Mouse (Mus musculus): Measurements from ENCODE around the gene Plppr3. TPM values are rescaled to one million over a fixed set of nuclear protein-coding genes. Genes with fewer than 3 reads are reported as not detected.
A peak's percentile ranks its signal among the peaks of the same experiment; 100 is the strongest.

The Plppr3 gene
- total RNA-seq (2021) = 1 to 10 TPM; 2.5 to 2.9 TPM

DNA sequence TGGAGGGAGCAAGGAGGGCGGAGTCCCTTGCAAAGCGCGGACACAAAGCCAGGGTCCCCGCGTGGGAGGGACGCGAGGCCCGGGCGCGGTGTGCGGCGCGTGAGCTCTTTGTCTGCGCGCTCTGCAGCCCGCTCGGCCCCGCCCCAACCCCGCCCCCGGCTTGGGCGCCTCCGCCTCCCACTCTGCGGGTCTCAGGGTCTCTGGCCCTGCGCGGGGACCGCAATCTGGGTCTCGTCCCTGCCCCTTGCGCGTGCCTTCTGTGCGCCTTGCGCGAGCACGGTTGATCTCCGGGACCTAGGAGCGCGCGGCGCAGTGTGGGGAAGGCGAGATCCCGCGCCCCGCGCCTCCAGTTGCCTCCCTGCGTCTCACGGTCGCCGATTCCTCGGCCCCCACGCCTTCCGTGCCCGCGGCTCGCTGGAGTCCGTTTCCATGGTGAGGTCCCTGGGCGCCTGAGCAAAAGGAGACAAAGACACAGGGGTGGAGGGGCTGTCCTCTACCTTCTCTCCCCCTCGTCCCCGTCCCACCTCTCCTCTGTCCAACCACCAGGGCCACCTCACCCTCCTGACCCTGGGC is at the start of gene Plppr3, which contains the start of gene Prtn3:
Gene Plppr3 (minus strand): TSS at position 345 of the 573 bp plus-strand sequence.
Gene Prtn3 (plus strand): TSS at position 187 of the 573 bp plus-strand sequence.
- DNase-seq = no peak

GRCm38 (mm10) chr10:79921572-79921971 is 47.1 kb upstream of the Plppr3 start:
- no peak for DNase-seq

DNA sequence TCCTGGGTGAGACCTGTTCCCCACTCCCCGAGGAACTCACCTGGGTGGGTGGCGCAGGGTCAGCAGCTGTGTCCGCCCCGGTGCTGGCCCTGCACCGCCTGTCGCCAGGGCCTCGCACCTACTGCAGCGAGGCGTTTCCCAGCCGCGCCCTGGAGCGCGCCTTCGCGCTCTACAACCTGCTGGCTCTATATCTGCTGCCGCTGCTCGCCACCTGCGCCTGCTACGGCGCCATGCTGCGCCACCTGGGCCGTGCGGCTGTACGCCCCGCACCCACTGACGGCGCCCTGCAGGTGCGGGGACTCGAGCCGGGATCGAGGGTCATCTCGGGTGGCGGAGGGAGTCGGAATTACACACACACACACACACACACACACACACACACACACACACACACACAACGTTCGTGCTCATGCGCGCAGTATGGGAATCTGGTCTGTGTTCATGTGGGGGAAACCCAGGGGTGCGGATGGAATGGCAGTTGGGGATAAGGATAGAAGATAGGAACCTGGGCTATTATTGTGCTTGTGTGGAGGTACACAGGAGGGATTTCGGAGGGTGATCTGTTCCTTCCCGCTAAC is 46.6 kb upstream of the Plppr3 start, which contains the start of gene R3hdm4:
Gene R3hdm4 (minus strand): TSS at position 251 of the 578 bp plus-strand sequence.
- no peak for DNase-seq

DNA sequence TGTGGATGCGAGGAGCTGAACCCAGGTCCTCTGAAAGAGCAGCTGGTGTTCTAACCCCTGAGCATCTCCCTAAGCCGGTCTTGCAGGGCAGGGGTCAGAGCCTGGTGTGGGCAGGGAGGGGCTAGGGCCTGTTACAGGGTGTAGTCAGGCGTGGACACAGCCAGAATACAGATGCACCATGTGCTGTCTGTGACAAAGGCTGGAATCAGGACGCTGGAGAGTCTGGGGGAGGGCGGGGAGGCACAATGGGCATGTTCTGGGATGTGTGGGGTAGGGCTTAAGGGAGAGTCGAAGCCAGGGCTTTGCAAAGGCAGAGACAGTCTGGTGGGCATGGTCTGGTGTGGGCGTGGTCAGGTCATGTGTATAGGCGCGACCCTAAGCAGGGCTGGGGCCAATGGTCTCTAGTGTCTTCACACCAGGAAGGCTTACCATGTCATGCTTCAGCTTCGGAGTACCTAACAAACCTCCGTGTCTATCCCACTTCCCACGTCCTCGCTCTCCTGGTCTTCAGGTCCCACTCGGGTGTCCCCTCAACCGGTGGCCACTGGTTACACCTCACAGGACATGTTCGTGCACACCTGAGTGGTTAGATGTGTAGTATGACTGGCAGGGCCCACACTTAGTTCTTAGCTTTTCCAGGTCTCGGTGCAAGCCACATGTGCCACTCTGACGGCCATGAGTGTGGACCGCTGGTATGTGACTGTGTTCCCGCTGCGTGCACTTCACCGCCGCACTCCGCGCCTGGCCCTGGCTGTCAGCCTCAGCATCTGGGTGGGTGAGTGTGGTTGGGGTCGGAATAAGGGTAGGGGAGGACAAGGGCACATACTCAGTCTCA is 45.8 kb upstream of the Plppr3 start:
- no peak for DNase-seq

- DNase-seq = no peak
Measured at GRCm38 (mm10) chr10:79919251-79919849, 44.9 kb upstream of the Plppr3 start.

DNA sequence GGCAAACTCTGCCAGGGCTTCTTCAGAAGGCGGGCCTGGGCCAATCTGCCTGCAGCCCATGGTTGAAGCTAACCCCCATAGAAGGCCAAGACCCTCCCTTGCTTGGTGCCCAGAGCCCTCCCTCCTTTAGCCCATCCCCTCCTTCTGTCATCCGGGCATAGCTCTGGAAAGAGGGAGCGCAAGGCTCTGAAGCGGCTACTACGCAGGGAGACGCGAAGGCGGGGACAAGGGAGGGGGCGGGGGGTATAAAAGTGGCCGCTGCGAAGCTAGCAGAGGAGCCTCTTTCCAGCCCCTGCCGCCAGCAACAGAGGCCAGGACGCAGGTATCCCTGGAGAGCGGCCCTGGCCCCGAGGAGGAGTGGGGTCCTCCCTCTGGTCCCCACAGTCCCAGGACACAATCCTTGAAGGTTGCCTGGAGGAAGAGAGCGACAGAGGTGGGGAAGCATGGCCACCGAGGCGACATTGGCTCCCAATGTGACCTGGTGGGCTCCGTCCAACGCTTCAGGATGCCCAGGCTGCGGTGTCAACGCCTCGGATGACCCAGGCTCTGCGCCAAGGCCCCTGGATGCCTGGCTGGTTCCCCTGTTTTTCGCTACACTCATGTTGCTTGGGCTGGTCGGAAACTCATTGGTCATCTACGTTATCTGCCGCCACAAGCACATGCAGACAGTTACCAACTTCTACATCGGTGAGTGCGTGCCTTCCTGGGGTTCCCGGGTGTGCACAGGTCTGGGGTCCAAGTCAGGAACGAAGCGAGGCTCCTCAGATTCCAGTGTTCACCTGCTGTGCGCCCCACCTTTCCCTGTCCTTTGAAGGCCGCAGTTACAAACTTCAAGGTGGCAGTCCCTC is 44.0 kb upstream of the Plppr3 start:
- no peak for DNase-seq

GRCm38 (mm10) chr10:79917532-79918100 is 43.2 kb upstream of the Plppr3 start:
- DNase-seq = no peak

DNA sequence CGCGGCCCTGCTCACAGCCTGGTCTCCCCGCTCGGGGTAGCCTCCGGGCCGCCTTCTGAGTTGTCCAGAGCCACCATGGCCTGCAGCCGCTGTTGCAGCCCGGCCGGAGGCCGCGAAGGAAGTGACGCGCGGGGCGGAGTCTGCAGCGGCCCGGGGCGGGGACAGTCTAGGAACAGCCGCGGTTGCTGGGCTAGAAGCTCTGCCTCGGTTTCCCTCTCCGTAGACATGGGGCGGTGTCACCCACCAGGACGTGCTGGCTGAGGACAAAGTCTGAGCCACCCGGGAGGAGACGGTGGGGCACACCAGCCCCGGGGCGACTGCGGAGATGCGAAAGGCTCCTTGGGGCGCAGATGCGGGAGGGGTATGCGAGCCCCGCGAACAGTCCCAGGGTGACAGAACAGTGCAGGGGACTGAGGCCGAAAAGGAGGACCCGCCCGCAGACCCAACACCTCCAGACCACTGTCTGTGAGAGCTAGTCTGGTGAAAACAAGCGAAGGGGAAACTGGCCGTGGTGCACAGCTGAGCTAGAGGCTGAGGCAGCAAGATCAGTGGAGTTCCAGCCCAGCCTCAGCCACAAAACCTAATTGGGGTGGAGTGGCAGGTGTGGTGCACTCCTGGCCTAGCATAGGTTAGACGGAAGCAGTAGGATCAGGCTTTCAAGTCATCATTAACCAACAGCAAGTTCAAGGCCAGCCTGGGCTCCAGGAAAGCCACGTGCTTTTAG is 42.5 kb upstream of the Plppr3 start, which contains the start of gene Kiss1r:
Gene Kiss1r (plus strand): TSS at position 164 of the 724 bp plus-strand sequence.
- peak; percentile 89 for DNase-seq

DNA sequence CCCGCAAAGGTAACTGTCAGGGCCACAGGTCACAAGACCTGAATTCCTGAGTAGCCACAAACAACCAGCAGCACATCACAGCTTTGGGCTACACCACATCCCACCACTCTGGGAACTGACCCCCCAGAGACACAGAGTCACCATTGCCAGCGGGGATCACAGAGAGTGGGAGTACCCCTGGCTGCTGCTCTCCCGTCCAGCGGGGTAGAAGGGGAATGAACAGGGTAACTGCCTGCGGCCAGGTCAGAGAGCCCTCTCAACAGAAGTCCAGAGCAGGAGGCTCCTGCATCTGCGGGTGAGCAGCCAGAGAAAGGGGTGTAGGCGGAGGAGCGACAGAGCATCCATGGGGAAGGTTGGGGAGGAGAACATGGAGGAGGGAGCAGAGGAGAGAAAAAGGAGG is 41.6 kb upstream of the Plppr3 start:
- DNase-seq = no peak

DNA sequence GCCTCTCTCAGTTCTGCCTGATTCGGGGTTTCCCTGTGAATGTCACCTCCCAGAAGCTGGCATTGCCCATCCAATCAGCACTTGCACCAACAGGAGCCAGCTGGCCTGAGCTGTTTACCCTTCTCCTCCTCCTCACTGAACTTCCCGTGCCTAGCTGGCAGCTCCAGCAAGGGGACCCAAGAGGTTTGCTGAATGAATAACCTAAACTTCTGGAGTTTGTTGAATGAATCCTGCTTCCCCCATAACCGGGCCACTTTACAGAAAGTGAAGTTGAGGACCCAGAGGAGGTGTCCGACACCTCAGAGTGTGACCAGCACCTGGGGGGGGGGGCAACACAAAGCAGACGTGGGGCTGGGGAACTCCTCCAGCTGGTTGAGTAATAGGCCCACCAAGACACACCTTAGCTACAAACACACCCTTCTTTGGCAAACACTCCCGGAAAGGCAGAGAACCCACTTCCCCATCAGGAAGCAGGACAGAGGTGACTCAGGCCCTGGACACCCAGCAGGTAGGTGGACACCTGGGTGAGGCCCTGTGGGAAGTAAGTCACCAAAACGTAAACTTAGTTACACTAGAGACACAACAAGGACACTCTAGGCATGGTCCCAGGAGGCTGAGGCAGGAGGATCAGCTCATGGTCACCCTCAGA is 40.6 kb upstream of the Plppr3 start:
- no peak for DNase-seq

DNA sequence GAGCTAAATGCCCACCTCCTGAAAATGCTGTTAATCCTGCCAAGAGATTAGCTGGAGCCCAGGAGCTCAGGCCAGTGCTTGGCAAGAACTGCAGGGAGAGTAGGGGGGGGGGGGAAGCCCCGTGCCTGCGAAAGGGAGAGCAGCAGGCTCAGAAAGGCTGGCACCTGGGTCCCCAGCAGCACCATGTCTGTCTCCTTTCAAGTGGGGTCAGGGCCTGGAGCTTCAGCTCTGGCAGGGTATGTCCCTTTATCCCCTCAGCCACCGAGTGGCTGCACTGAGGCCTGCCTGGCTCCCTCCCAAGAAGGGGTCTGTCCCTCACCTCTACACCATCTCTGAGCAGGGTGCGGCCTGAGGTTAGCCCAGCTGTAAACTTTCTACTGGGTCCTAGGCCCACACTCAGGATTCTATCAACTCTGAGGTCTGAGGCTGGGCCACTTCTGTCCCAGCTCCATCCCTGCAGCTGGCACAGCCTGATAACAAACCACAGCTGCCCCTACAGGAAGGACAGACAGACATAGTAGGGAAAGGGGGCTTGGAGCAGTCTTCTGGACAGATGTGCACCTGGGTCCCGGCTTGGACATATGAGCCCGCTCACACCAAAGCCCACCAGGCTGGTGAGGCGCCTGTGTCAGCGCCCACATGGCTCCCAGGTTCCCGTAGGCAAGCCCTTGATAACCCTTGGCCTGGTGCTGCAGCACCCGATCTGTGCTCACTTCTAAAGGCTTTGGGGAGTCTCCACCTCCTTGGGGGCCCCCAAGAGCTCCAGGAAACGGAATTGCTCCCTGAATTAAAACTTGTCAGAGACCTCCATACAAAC is 39.9 kb upstream of the Plppr3 start:
- DNase-seq = no peak

DNA sequence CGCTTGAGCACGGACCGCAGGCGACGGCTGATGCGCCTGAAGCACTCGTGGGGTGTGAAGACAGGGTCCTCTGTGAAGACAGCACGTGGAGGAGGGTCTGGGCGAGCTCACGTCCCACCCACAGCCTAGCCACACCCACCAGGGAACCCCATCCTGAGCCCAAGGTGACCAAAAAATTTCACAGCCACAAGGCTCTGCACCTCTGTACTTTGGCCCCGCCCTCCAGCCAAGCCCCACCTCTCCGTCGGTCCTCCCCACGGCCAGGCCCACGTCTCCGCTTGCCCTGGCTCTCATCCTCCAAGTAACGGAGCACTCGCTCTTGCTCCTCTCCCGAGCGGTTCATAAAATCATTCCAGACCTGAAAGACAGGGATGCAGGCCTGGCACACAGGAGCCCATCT is 38.0 kb upstream of the Plppr3 start:
- no peak for DNase-seq

GRCm38 (mm10) chr10:79910556-79910955 is 36.1 kb upstream of the Plppr3 start, which contains the start of gene Gm26602:
Gene Gm26602, plus strand, starts transcription at chr10:79910856.
- DNase-seq = no peak

GRCm38 (mm10) chr10:79909092-79909922 is 34.9 kb upstream of the Plppr3 start:
- DNase-seq = no peak

DNA sequence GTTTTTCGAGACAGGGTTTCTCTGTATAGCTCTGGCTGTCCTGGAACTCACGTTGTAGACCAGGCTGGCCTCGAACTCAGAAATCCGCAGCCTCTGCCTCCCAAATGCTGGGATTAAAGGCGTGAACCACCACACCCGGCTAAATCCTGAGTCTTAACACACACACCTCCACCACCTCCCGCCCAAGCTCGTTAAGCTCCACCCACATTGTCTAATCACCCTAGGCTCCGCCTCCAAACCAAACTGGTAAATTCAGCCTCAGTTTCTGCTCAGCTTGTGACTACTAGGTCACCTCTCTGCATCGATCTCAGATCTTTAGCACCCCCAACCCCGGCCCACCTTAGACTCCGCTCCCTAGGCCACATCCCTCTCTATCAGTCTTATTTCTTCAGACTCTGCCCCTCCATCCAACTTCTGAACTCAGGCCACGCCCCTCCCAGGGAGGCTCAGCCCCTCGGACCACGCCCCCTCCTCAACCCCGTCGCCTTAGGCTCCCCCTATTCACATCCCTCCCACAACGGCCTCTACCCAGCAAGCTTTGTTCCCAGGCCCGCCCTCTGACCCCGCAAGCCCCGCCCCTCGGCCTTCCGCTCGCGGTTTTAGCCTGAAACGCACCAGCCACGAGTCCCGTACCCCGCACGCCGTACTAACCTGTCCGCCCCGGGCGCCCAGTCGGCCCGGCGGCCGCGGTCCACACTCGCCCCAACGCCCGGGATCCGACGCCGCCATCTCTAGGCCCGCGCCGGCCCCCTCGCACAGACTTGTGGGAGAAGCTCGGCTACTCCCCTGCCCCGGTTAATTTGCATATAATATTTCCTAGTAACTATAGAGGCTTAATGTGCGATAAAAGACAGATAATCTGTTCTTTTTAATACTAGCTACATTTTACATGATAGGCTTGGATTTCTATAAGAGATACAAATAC is 34.0 kb upstream of the Plppr3 start, which contains the start of gene Med16:
Gene Med16 (minus strand): TSS at position 757 of the 925 bp plus-strand sequence.
- peak; percentile 97 for DNase-seq

DNA sequence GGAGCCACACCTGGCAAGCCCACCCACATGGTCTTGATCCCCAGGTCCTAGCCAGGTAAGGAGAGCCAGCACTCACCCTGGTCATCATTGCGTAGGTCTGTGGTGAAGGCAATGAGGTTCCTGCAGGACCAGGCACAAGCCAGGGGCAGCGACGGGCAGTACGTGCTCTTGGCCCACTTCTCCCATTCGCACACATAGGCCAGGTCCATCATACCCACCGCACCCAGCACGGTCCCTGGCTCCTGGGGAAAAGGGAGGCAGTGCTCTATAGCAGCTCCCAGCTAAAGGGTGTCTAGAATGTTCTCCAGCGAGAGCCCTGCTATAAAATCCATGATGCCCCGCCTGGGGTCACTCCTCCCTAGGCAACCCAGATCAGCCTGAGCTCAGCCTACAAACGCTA is 33.0 kb upstream of the Plppr3 start:
- DNase-seq = no peak

GRCm38 (mm10) chr10:79906712-79907111 is 32.3 kb upstream of the Plppr3 start:
- DNase-seq = no peak
